In the genomic region with DNA sequence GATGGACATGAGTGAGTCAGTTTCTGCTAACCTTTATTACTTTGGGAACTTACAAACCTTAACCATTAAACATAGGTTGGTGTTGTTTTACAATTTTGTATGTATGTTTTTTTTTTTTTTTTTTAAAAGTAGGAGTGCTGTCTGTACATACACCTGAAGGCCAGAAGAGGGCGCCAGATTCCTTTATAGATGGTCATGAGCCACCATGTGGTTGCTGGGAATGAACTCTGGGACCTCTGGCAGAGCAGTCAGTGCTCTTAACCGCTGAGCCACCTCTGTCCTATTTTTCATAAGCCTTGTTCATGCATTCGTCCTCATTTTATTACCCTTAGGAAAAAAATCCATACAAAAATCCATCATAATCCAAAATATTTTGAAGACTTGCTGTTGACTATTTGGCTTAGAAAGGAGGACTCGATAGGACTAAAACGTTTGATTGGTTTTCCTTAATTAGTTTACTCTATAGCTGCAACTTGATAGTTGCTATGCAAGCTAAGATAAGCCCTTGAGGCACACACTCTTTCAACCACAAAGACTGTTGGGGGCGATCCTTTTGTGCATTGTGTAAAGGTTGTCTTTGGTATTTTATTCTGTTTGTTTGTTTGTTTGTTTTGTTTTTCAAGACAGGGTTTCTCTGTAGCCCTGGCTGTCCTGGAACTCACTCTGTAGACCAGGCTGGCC, we compare ENCODE assay signal across 8 mouse cellular contexts. TPM values are rescaled to one million over a fixed set of nuclear protein-coding genes. Genes with fewer than 3 reads are reported as not detected.
DNase-seq lines count a peak whose midpoint lies in the region; ATAC-seq and TF ChIP-seq lines count a peak whose summit lies in the region.

No protein-coding gene starts in this region.

- H3K27ac ChIP-seq in testis, adult 2 months (ENCODE audit: control insufficient read depth, insufficient read depth, low read depth, low read length): no peak overlapping the region

- peak; percentile 25; the same call in 1 of the 2 replicates for TF ChIP-seq CTCF in testis, adult 2 months (IDR thresholded peaks at IDR 0.05; ENCODE audit: control insufficient read depth, insufficient read depth, insufficient replicate concordance, low read depth, low read length)

- no peaks in the 10 kb centered on the region for H3K27me3 ChIP-seq in testis, adult 2 months (ENCODE audit: control insufficient read depth, insufficient read depth, low read length)

- H3K4me1 ChIP-seq in testis, adult 2 months (ENCODE audit: control insufficient read depth, insufficient read depth, low read length): peaks cover 14% of the 10 kb centered on the region

- no peak overlapping the region for H3K4me3 ChIP-seq in testis, adult 2 months (ENCODE audit: control insufficient read depth, low read depth, low read length)

- 0 out of 2 replicates have a peak, but pooled peaks have one; percentile 45 for ATAC-seq in erythroblast, adult 5-6 weeks (replicated peaks; ENCODE audit: low FRiP score, poor library complexity, severe bottlenecking)
- peak; percentile 59; the same call in 1 of the 2 replicates for ATAC-seq in megakaryocyte, adult 5-6 weeks (ENCODE audit: poor library complexity, severe bottlenecking)

- intact Hi-C loops in left cerebral cortex, postnatal 4 days (cut with DNase I): no loop called here

- no peak for TF ChIP-seq POLR2A in testis, adult 2 months (IDR thresholded peaks at IDR 0.05; ENCODE audit: control insufficient read depth, low read depth, low read length)

- DNase-seq in cerebellum, adult 18-20 months: peak; percentile 33 to 57
- no peak for DNase-seq in cerebellum, postnatal 4 days (ENCODE audit: low spot score in 2 of 2)
- DNase-seq in testis, postnatal 14 days (ENCODE audit: low spot score): no peak
- no peak for DNase-seq in layer of hippocampus, postnatal 14 days (ENCODE audit: low spot score in 2 of 2)
- no peak for DNase-seq in left cerebral cortex, postnatal 4 days

- no peaks in the 10 kb centered on the region for H3K36me3 ChIP-seq in testis, adult 2 months (ENCODE audit: control insufficient read depth, insufficient read depth, low read length)

RNA-seq across cellular contexts. Expression of a gene that starts 6.8 kb away (rescaled TPM):
- 7.7 and 8.6 TPM in 2 replicates for polyA plus RNA-seq in testis, adult 2 months (2012; rRNA removed)
- 5.0 and 17.6 TPM in 2 replicates for total RNA-seq in erythroblast, adult 5-6 weeks (2015; ENCODE audit: low replicate concordance)
- 47.5 and 80.7 TPM in 2 replicates for total RNA-seq in erythroblast, adult 5-6 weeks (2017; ENCODE audit: low replicate concordance)
- 9.0 and 12.9 TPM in 2 replicates for total RNA-seq in megakaryocyte, adult 5-6 weeks (2015)
- 40.1 and 41.3 TPM in 2 replicates for total RNA-seq in megakaryocyte, adult 5-6 weeks (2017)
- total RNA-seq in layer of hippocampus, postnatal 14 days (2021): 1 to 10 TPM; 2.9 to 4.5 TPM
- total RNA-seq in left cerebral cortex, postnatal 4 days (2021): 1 to 10 TPM; 7.7 to 9.4 TPM

RNA-seq across cellular contexts. Expression of a gene that starts 7.7 kb away (rescaled TPM):
- polyA plus RNA-seq in testis, adult 2 months (2012; rRNA removed): not detected in 2 replicates
- total RNA-seq in erythroblast, adult 5-6 weeks (2015; ENCODE audit: low replicate concordance): not detected in 2 replicates
- total RNA-seq in erythroblast, adult 5-6 weeks (2017; ENCODE audit: low replicate concordance): 9.7 TPM in 1 of 2 replicates, not detected in the other
- 4.9 and 9.8 TPM in 2 replicates for total RNA-seq in megakaryocyte, adult 5-6 weeks (2015)
- total RNA-seq in megakaryocyte, adult 5-6 weeks (2017): 2.6 and 5.9 TPM in 2 replicates
- total RNA-seq in layer of hippocampus, postnatal 14 days (2021): under 1 TPM in 1 of 2 experiments, not detected in 1; 0.50 TPM
- total RNA-seq in left cerebral cortex, postnatal 4 days (2021): not detected

RNA-seq across cellular contexts. Expression of a gene that starts 12.0 kb away (rescaled TPM):
- 157 and 183 TPM in 2 replicates for polyA plus RNA-seq in testis, adult 2 months (2012; rRNA removed)
- total RNA-seq in erythroblast, adult 5-6 weeks (2015; ENCODE audit: low replicate concordance): 12.1 and 14.2 TPM in 2 replicates
- total RNA-seq in erythroblast, adult 5-6 weeks (2017; ENCODE audit: low replicate concordance): 20.4 and 21.7 TPM in 2 replicates
- 42.1 and 49.7 TPM in 2 replicates for total RNA-seq in megakaryocyte, adult 5-6 weeks (2015)
- 39.3 and 63.3 TPM in 2 replicates for total RNA-seq in megakaryocyte, adult 5-6 weeks (2017)
- total RNA-seq in layer of hippocampus, postnatal 14 days (2021): 10 to 100 TPM; 28.0 to 28.6 TPM
- total RNA-seq in left cerebral cortex, postnatal 4 days (2021): 10 to 100 TPM; 37.6 to 39.2 TPM

RNA-seq across cellular contexts. Expression of a gene that starts 18.4 kb away (rescaled TPM):
- polyA plus RNA-seq in testis, adult 2 months (2012; rRNA removed): 71.7 and 80.8 TPM in 2 replicates
- total RNA-seq in erythroblast, adult 5-6 weeks (2015; ENCODE audit: low replicate concordance): 30.7 and 30.9 TPM in 2 replicates
- total RNA-seq in erythroblast, adult 5-6 weeks (2017; ENCODE audit: low replicate concordance): 34.3 and 39.6 TPM in 2 replicates
- total RNA-seq in megakaryocyte, adult 5-6 weeks (2015): 99.7 and 105 TPM in 2 replicates
- total RNA-seq in megakaryocyte, adult 5-6 weeks (2017): 88.9 and 93.3 TPM in 2 replicates
- total RNA-seq in layer of hippocampus, postnatal 14 days (2021): 10 to 100 TPM; 27.4 to 34.4 TPM
- total RNA-seq in left cerebral cortex, postnatal 4 days (2021): 10 to 100 TPM; 45.5 to 56.6 TPM

RNA-seq across cellular contexts. Expression of a gene that starts 18.4 kb away (rescaled TPM):
- polyA plus RNA-seq in testis, adult 2 months (2012; rRNA removed): 65.0 and 66.5 TPM in 2 replicates
- 4.0 and 7.9 TPM in 2 replicates for total RNA-seq in erythroblast, adult 5-6 weeks (2015; ENCODE audit: low replicate concordance)
- total RNA-seq in erythroblast, adult 5-6 weeks (2017; ENCODE audit: low replicate concordance): 8.8 and 10.3 TPM in 2 replicates
- total RNA-seq in megakaryocyte, adult 5-6 weeks (2015): 13.7 and 14.0 TPM in 2 replicates
- total RNA-seq in megakaryocyte, adult 5-6 weeks (2017): 22.0 and 25.8 TPM in 2 replicates
- 10 to 100 TPM; 30.5 to 34.0 TPM for total RNA-seq in layer of hippocampus, postnatal 14 days (2021)
- 10 to 100 TPM; 33.2 to 36.8 TPM for total RNA-seq in left cerebral cortex, postnatal 4 days (2021)

Comparison
In these comparisons a context has a peak if more than half of its experiments do, and no peak if none do; other contexts are left out.
1. DNase-seq: peak in cerebellum, adult 18-20 months (2 of 2); none in cerebellum, postnatal 4 days (0 of 2), testis, postnatal 14 days (single experiment), layer of hippocampus, postnatal 14 days (0 of 2) and left cerebral cortex, postnatal 4 days (single experiment).